Mouse (Mus musculus) lung, postnatal 25 days (tissue): Measurements from ENCODE around the gene Ifitm3.
"Not testable (repeated sequence)": the region's sequence is repeated elsewhere in the genome, so short reads cannot be mapped to it uniquely, and the experiment has no call there.

Experiments
- DNase-seq: peaks from one replicate; pipeline ENCODE4 v3.0.0; 2022; ENCODE audit warnings: low spot score

The Ifitm3 gene

GRCm38 (mm10) chr7:141010593-141010992, at the start of gene Ifitm3:
Ifitm3 (minus strand) TSS chr7:141010770.
- DNase-seq, result peak; percentile 76

- DNase-seq, result no peak
These were observed 49.4 kb upstream of the Ifitm3 start for GRCm38 (mm10) chr7:141059929-141060328.

- no peak for DNase-seq
These were observed 48.2 kb upstream of the Ifitm3 start for GRCm38 (mm10) chr7:141058601-141059341.

DNA sequence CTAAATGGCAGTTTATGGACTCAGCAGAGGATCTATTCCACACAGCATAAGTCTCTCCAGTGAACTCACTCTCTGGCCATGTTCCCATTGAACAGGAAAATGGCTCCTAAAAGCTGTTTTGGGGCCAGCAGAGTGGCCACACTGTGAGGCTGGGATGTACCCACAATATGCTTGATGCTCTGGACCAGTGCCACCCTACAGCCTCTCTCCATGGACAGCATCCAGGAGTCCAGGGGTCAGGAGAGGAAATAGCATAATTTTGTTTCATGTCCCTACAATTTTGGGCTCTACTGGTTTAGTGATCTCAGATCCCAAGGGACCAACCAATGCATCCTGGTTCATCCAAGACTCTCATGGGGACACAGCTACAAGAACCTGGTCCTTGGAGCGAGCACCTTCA, 47.0 kb upstream of the Ifitm3 start:
- no peak for DNase-seq

GRCm38 (mm10) chr7:141056976-141057375, 46.4 kb upstream of the Ifitm3 start:
- DNase-seq, result no peak

GRCm38 (mm10) chr7:141055785-141056184, 45.2 kb upstream of the Ifitm3 start:
- no peak for DNase-seq

DNA sequence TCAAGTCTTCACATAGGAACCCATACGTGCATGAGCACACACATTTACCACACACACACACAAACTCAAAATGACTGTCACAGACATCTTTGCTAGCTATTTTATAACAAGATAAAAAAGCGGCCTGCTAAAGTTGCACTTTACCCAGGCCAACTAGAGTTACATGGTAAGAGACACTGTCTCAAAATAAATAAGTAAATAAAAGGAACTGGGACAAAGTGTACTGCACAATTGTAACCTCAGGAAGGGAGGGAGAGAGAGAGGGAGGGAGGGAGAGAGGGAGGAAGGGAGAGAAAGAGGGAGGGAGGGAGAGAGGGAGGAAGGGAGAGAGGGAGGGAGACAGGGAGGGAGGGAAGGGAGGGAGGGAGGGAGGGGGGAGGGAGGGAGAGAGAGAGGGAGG, 41.9 kb upstream of the Ifitm3 start:
- no peak for DNase-seq

- DNase-seq, result no peak
These were observed 41.4 kb upstream of the Ifitm3 start for GRCm38 (mm10) chr7:141052016-141052415.

GRCm38 (mm10) chr7:141051060-141051685, 40.6 kb upstream of the Ifitm3 start:
- DNase-seq, result no peak

DNA sequence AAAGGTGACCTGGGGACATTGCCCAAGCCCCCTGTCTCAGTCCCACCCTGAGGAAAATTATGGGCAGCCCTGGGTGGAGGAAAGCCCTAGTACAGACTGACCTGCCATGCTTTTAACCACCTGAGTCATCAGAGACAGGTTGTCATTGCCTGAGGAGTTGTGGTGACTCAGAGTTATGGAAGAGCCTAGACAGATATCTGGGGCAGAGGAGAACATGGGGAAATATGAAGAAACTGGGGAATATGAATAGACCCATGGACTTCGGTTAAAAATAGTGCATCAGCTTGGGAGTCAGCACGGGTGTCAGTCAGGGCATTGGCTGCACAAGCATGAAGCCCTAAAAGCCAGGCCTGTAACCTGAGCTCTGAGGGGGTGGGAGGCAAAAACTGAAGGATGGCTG, 38.8 kb upstream of the Ifitm3 start:
- DNase-seq, result no peak

DNA sequence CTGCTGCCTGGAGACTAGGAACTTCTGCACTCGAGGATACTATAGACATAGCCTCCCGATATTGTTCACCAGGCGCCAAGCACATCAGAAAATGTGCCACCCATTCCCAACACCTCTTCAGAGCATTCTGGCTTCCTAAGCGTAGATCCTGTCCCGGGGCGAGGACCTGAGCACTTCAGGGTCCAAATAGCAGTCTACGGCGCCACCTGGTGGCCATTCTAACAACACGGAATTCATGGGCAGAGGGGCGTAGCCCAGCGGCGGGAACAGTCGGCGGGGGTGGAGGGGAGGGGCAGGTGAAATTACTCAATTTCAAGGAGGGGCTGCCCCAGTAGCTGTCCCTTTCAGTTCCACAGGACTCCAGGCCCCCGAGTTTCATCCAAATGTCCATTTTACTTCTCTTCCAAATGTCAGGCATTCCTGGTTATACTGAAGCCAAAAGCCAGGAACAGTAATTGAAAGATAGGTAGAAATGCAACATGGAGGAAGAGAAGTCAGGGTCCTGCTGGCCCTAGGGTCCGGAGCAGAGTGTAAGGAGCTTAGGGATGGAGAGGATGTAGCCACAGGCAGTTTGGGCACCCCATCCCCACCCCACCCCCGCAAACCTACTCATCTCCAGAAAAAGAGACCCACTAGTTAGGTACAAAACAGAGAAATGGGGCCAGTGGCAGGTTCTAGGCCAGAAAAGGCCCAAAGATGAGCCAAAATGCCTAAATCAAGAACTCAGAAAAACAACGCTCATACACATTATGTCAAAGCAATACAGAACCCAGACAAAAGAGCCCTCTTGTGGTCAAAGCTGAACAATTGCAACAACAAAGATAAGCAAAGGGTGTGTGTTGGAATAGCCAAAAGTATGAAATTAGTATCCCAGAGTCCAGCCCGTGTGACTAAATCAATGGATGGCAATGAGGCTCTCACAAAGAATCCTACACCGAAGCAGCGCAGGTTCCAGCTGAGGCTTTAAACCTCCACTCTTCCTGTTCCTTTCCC, 38.0 kb upstream of the Ifitm3 start:
- DNase-seq, result peak; percentile 94

GRCm38 (mm10) chr7:141047581-141048225, 37.1 kb upstream of the Ifitm3 start:
- peak; percentile 91 for DNase-seq

DNA sequence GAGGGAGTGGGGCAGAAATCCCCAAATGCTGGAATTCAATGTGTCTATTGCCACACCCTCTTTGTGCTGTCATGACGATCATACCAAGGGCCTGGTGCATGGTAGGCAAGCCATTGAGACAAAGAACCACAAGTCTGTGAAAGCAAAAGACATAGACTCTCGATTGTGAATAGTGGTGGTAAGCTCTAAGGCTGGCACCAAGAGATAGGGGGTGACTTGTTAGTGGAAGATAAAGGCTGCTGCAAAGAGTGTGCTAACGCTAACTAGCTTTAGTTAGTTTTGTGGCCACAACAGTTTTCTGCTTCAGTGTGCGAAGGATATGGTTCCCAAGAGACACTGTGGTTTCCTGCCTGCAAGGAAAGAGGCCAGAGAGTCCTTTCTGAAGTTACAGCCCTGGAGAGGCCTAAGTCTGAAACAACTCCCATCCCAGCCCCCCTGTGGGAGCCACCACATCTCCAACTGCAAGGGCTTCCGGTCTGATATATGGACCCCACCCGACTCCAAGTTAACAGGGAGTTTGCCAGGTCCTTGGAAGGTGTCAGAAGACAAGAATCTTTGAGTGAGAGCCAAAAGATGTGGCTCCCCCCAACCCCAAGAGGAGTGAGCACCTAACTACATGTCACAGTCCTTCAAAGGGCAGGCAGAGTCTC, 36.5 kb upstream of the Ifitm3 start:
- DNase-seq, result peak; percentile 25

- no peak for DNase-seq
These were observed 32.0 kb upstream of the Ifitm3 start for GRCm38 (mm10) chr7:141042539-141042938.

DNA sequence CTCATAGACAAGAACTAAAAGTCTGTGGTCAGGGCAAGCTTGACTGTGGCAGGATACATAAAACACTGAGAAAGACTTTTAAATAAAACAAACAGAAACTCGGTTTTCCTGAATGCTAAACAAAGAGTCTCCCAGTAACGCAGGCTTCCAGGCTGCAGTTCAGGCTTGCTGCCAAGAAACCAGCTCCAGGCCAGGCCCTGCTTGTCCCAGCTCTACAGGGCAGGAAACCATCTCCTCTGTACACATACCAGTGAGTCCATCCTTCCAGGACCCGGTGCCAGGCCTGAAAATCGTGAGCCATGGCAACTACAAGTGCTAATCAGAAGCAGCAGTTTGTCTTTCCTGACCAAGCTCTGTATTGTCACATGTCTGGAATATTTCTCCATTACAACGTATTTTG, 31.1 kb upstream of the Ifitm3 start:
- peak; percentile 90 for DNase-seq

- DNase-seq, result no peak
These were observed 30.5 kb upstream of the Ifitm3 start for GRCm38 (mm10) chr7:141040867-141041606.

DNA sequence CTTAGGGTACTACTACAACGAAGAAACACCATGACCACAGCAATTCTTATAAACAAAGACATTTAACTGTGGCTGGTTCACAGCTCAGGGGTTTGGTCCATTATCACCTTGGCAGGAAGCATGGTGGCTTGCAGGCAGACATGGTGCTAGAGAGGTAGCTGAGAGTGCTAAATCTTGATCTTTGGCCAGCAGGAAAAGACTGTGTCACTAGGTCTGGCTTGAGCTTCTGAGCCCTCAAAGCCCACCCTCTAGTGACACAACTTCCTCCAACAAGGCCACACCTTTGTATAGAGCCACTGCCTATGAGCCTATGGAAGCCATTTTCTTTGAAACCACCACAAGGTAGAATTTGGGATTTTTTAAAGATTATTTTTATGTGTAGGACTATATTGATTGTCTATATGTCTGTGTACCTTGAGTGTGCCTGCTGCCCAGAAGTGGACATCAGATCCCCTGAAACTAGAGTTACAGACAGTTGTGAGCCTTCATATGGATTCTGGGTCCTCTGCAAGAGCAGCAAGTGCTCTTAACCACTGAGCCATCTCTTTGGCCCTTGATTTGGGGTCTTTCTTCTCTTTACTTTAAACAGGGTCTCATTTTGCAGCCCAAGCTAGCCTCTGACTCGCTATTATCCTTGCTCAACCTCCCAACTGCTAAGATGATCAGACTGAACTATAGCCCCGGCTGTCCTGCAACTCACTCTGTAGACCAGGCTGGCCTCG, 29.0 kb upstream of the Ifitm3 start:
- DNase-seq, result no peak

DNA sequence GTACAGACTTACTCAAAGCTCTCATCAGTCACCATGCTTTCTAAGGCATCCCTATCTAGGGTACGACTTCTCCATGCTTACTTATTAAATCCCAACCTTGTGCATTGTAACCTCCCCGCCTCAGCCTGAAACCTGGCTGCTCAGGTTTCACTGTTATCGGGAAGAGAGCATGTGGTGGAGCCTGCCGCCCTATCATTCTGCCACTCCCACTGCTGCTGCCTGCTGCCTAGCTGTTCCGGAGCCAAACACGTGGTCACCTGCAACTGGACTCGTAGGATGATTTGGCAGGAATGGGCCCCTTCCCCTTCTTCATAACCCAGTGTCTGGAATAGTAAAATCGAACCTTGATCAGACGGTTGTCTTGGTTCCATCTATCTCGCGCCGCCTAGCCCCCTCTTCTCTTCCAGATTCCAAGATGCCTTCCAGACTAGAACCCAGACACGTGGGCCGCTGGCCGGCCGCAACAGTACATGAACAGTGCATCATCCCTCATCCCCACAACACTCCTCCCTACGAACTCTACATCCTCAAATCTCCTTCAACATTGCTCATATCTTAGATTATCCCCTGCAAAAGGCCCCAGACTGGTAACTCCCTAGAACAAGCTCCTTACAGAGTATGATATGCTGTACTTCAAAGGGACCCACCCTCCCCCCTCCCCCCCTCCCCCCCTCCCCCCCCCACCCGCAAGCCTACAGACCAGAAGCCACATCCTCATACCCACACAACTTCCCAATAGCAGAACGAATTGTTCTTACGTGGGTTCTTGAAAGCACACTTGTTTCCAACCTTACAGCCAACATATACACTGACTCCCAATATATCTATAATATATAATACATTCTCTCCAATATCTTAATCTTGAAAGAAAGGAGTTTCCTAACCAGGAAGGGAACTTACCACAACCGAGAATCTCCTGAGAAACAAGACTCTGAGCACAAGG, 27.8 kb upstream of the Ifitm3 start:
- DNase-seq, result no peak

GRCm38 (mm10) chr7:141036624-141037023, 26.1 kb upstream of the Ifitm3 start:
- DNase-seq, result not testable (repeated sequence)
